Mouse (Mus musculus) A20 (cell line): ENCODE data around the gene Mrc2.
A peak's percentile ranks its signal among the peaks of the same experiment; 100 is the strongest.

Experiments
- DNase-seq: peaks from one replicate; pipeline ENCODE4 v3.0.0-alpha.2; 2011; ENCODE audit warnings: low read depth, low spot score

Gene Mrc2

GRCm38 (mm10) chr11:105292124-105293071, at the start of gene Mrc2:
Mrc2 (plus strand) TSS chr11:105292643.
- DNase-seq: no peak

DNA sequence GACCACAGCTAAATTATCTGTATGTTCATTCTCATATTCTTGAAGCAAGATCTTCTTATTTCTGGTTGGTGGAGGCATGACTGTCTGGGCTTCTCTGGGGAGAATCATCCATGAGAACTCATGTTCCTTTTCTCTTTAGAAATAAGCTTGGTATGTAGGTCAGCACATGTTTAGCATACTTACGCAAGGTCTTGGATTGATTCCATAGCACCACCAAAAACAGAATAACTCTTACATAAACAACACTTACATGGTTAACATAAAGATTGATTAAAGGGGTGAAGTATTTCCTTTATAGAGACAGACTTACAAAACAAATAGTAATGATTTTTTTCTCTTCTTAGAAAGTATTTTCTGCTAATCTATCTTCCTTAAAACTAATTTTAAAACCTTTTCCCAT, 46.1 kb upstream of the Mrc2 start:
- no peak for DNase-seq

- DNase-seq: no peak
These were observed 45.7 kb upstream of the Mrc2 start for GRCm38 (mm10) chr11:105246785-105247184.

GRCm38 (mm10) chr11:105247321-105247720, 45.1 kb upstream of the Mrc2 start:
- no peak for DNase-seq

GRCm38 (mm10) chr11:105259733-105260132, 32.7 kb upstream of the Mrc2 start:
- DNase-seq: no peak

- DNase-seq: no peak
These were observed 31.3 kb upstream of the Mrc2 start for GRCm38 (mm10) chr11:105261116-105261515.

GRCm38 (mm10) chr11:105261601-105262351, 30.7 kb upstream of the Mrc2 start:
- no peak for DNase-seq

GRCm38 (mm10) chr11:105264506-105264905, 27.9 kb upstream of the Mrc2 start:
- DNase-seq: no peak

DNA sequence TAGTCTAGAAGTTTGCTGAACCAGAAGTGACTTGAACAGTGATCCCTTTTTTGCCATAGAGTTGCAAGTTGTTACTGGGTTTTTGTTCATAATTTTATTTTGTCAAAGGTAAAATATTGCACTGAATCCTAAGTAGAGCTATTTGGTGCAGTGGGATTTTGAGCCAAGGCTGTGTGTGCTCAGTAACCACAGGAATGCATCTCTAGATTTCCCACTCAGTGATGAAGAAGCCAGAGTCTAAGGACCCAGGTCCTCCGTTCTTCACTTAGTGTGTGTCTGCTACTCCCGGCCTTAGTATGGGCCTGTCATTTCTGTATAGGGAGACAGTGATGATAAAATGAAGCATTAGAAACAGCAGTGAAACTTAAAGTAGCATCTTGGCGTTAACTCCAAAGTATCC, 27.5 kb upstream of the Mrc2 start:
- no peak for DNase-seq

GRCm38 (mm10) chr11:105270155-105270554, 22.3 kb upstream of the Mrc2 start:
- DNase-seq: peak; percentile 42

DNA sequence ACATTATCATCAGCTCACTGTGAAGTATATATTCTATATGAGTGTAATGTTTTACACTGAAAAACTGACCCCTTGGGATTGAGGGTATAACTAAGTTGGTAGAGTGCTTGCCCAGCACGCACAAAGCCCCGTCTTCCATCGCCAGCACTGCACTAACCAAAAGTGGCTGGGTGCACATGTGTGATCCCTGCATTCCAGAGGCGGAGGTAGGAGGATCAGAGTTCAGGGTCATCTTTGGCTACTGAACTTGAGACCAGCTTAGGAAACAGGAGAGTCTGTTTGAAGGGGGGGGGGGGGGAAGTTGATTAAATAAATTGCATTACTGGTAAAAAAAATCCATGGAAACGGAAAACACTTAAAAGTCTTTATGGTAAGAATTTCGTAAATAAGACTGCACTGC, 12.0 kb upstream of the Mrc2 start:
- no peak for DNase-seq

GRCm38 (mm10) chr11:105281291-105281690, 11.2 kb upstream of the Mrc2 start:
- DNase-seq: no peak

- DNase-seq: no peak
These were observed 10.5 kb upstream of the Mrc2 start for GRCm38 (mm10) chr11:105281763-105282459.

GRCm38 (mm10) chr11:105282460-105282859, 10.0 kb upstream of the Mrc2 start:
- no peak for DNase-seq

GRCm38 (mm10) chr11:105283016-105283415, 9.4 kb upstream of the Mrc2 start:
- no peak for DNase-seq

GRCm38 (mm10) chr11:105285720-105286119, 6.7 kb upstream of the Mrc2 start:
- DNase-seq: no peak

GRCm38 (mm10) chr11:105289403-105289802, 3.0 kb upstream of the Mrc2 start:
- DNase-seq: no peak

DNA sequence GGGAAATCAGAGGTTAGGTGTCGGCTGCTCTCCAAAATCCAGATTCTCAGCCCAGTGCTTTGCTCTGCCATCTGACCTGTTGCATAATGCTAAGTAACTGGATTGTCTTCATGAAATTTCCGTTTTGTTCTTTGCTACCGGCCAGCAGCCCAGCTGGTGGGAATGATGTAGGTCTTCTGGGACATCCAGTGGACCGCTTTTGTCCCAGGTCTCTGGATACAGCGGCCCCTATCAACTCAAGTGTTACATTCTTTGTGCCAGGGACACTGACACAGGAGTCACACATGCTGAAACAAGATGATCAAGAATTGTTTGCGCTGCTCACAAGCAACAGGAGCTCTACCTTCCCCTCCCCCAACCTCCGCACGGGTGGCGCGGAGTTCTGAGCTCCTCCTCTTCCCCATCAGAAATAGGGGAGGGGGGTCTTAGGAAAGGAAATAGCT, 741 bp upstream of the Mrc2 start:
- no peak for DNase-seq

DNA sequence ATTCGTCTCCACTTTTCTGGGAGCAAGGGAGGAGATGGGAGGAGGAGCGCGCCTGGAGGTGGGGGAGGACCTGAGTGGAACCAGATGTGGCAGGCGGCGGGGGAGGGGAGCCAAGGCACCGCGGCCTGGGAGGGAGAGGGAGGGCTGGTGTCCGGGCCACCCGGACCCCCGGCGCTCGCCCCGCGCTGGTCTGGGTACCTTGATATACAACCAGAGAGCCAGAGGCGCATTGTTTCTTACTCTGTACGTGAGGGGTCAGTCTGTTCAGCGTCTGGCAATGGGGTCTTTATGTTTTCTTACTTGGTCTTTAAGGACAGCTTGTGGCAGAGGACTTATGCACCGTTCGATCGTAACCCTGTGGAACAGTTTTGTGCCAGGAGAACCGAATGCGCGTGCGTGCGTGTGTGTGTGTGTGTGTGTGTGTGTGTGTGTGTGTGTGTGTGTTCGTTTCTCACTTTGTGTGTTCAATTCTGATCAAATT, 698 bp downstream of the Mrc2 start:
- DNase-seq: no peak

GRCm38 (mm10) chr11:105293901-105294494, 1.6 kb downstream of the Mrc2 start:
- DNase-seq: no peak

DNA sequence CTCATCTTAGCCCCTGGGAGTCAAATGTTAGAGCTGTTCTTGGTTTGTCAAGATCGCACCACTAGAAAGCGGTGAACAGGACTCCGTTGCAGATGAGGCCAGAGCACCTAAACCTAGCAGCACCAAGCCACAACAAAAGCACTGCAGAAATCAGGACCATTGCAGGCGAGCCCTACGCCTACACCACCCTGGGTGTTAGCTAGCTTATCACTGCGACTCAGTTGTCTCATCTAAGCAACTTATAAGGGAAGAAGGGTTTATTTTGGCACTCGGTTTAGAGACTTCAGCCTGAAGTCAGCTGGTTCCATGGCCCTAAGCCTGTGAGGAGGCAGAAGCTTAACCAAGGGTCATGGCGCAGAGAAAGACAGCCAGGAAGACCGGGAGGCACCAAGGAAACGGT, 3.6 kb downstream of the Mrc2 start:
- no peak for DNase-seq
